Mouse (Mus musculus) CH12.LX (cell line): ENCODE data around the gene Fam120c. TPM values are rescaled to one million over a fixed set of nuclear protein-coding genes. Genes with fewer than 3 reads are reported as not detected.
A peak's percentile ranks its signal among the peaks of the same experiment; 100 is the strongest.

Experiments used
- DNase-seq: peaks from one replicate; pipeline ENCODE4 v3.0.0-alpha.2; 2013; ENCODE audit errors: extremely low read depth
- H3K27ac ChIP-seq: 2 replicates; pipeline ENCODE4 v1.5.1; 2012; ENCODE audit warnings: low read depth, mild to moderate bottlenecking, control low read depth, moderate library complexity; ENCODE audit not compliant: insufficient read depth
- H3K27me3 ChIP-seq: replicated peaks from 2 replicates; pipeline ENCODE3; 2012; ENCODE audit warnings: inconsistent platforms
- H3K36me3 ChIP-seq, 2 experiments: replicated peaks in 1 of 2; 2 replicates each; pipeline versions ENCODE3 to v1.6.1; 2012; ENCODE audit warnings: inconsistent platforms in 1 of 2, low read length in 1 of 2, mild to moderate bottlenecking in 1 of 2, mixed read lengths in 1 of 2, moderate library complexity in 1 of 2; ENCODE audit not compliant: control insufficient read depth in 1 of 2, insufficient read depth in 1 of 2
- H3K4me1 ChIP-seq, 2 experiments: 2 replicates each; pipeline ENCODE4 v1.6.1; 2012; ENCODE audit warnings: inconsistent platforms in 1 of 2, moderate library complexity in 1 of 2; ENCODE audit not compliant: insufficient read depth in 2 of 2, control insufficient read depth in 1 of 2
- H3K4me2 ChIP-seq: 2 replicates; pipeline ENCODE4 v1.6.1; 2012; ENCODE audit warnings: low read depth, mild to moderate bottlenecking, control low read depth; ENCODE audit not compliant: poor library complexity, insufficient read depth, severe bottlenecking
- H3K4me3 ChIP-seq, 3 experiments: fragments of 150-350 bp in 1 of 3; sonication (generic) in 1 of 3; replicated peaks in 1 of 3; 2 replicates each; pipeline versions ENCODE3 to v1.5.1; 2011 to 2012; ENCODE audit warnings: low read depth in 2 of 3, low read length in 2 of 3, mild to moderate bottlenecking in 2 of 3, moderate library complexity in 2 of 3, control low read depth in 1 of 3, improper control_type of control experiment in 1 of 3, inconsistent platforms in 1 of 3, mixed read lengths in 1 of 3; ENCODE audit not compliant: poor library complexity in 1 of 3
- H3K79me2 ChIP-seq: replicated peaks from 2 replicates; pipeline ENCODE4 v1.6.1; 2012; ENCODE audit warnings: mild to moderate bottlenecking, moderate library complexity; ENCODE audit not compliant: control insufficient read depth, poor library complexity, insufficient read depth, severe bottlenecking; ENCODE audit errors: extremely low read depth
- H3K9ac ChIP-seq: 2 replicates; pipeline ENCODE4 v1.6.1; 2012; ENCODE audit warnings: low read depth, mild to moderate bottlenecking, control low read depth, moderate library complexity; ENCODE audit not compliant: insufficient read depth
- H3K9me3 ChIP-seq: replicated peaks from 2 replicates; pipeline ENCODE3; 2012; ENCODE audit warnings: low read length, inconsistent platforms, mixed read lengths
- BHLHE40 ChIP-seq: IDR thresholded peaks from 2 replicates; pipeline ENCODE4 v1.6.1; 2011; ENCODE audit warnings: mild to moderate bottlenecking, low read depth, low read length, improper control_type of control experiment
- CHD1 ChIP-seq: IDR thresholded peaks from 2 replicates; pipeline ENCODE4 v1.6.1; 2012; ENCODE audit warnings: low read depth, low read length, improper control_type of control experiment, inconsistent platforms
- CHD2 ChIP-seq: IDR thresholded peaks from 2 replicates; pipeline ENCODE4 v1.6.1; 2011; ENCODE audit warnings: low read length, improper control_type of control experiment
- CTCF ChIP-seq, 2 experiments: IDR thresholded peaks in 1 of 2; conservative IDR thresholded peaks in 1 of 2; 2 replicates each; pipeline ENCODE4 v1.5.1; 2011 to 2012; ENCODE audit warnings: low read depth in 2 of 2, low read length in 2 of 2, improper control_type of control experiment in 1 of 2, inconsistent platforms in 1 of 2, mild to moderate bottlenecking in 1 of 2, moderate library complexity in 1 of 2
- ELF1 ChIP-seq: IDR thresholded peaks from 2 replicates; pipeline ENCODE4 v1.6.1; 2014; ENCODE audit warnings: low read depth, mild to moderate bottlenecking, inconsistent platforms, low read length, improper control_type of control experiment
- ETS1 ChIP-seq: conservative IDR thresholded peaks from 2 replicates; pipeline ENCODE4 v1.6.1; 2012; ENCODE audit warnings: low read depth, mild to moderate bottlenecking, inconsistent platforms, low read length, improper control_type of control experiment, moderate library complexity
- GABPA ChIP-seq: IDR thresholded peaks from 2 replicates; pipeline ENCODE4 v1.6.1; 2012; ENCODE audit warnings: low read depth, low read length, improper control_type of control experiment, inconsistent platforms; ENCODE audit not compliant: insufficient replicate concordance
- HCFC1 ChIP-seq: IDR thresholded peaks from 2 replicates; pipeline ENCODE4 v1.6.1; 2012; ENCODE audit warnings: low read depth, mild to moderate bottlenecking, inconsistent platforms, low read length, improper control_type of control experiment
- JUN ChIP-seq: IDR thresholded peaks from 2 replicates; pipeline ENCODE4 v1.6.1; 2011; ENCODE audit warnings: low read depth, mild to moderate bottlenecking, low read length, improper control_type of control experiment, moderate library complexity; ENCODE audit not compliant: insufficient read depth
- JUND ChIP-seq: conservative IDR thresholded peaks from 2 replicates; pipeline ENCODE4 v1.6.1; 2011; ENCODE audit warnings: low read depth, low read length, improper control_type of control experiment
- KAT2A ChIP-seq: IDR thresholded peaks from 2 replicates; pipeline ENCODE4 v1.6.1; 2012; ENCODE audit warnings: low read length, improper control_type of control experiment, inconsistent platforms; ENCODE audit not compliant: insufficient replicate concordance
- MAFK ChIP-seq: IDR thresholded peaks from 2 replicates; pipeline ENCODE4 v1.6.1; 2011; ENCODE audit warnings: low read length, improper control_type of control experiment; ENCODE audit not compliant: insufficient replicate concordance
- MAX ChIP-seq: IDR thresholded peaks from 2 replicates; pipeline ENCODE4 v1.6.1; 2011; ENCODE audit warnings: low read length, improper control_type of control experiment
- MXI1 ChIP-seq: IDR thresholded peaks from 2 replicates; pipeline ENCODE4 v1.6.1; 2011; ENCODE audit warnings: mild to moderate bottlenecking, low read depth, low read length, improper control_type of control experiment
- MYC ChIP-seq: IDR thresholded peaks from 2 replicates; pipeline ENCODE4 v1.6.1; 2011; ENCODE audit warnings: low read depth, mild to moderate bottlenecking, improper control_type of control experiment, low read length
- NELFE ChIP-seq: IDR thresholded peaks from 2 replicates; pipeline ENCODE4 v1.6.1; 2011; ENCODE audit warnings: low read depth, low read length, improper control_type of control experiment
- NRF1 ChIP-seq: IDR thresholded peaks from 2 replicates; pipeline ENCODE4 v1.6.1; 2014; ENCODE audit warnings: low read depth, mild to moderate bottlenecking, inconsistent platforms, low read length, improper control_type of control experiment, moderate library complexity
- POLR2A ChIP-seq: IDR thresholded peaks from 2 replicates; pipeline ENCODE4 v1.6.1; 2011; ENCODE audit warnings: low read depth, mild to moderate bottlenecking, improper control_type of control experiment, low read length
- RAD21 ChIP-seq: IDR thresholded peaks from 2 replicates; pipeline ENCODE4 v1.6.1; 2011; ENCODE audit warnings: low read depth, mild to moderate bottlenecking, low read length, improper control_type of control experiment, moderate library complexity
- SIN3A ChIP-seq: IDR thresholded peaks from 2 replicates; pipeline ENCODE4 v1.6.1; 2012; ENCODE audit warnings: low read length, improper control_type of control experiment, inconsistent platforms
- TBP ChIP-seq: conservative IDR thresholded peaks from 2 replicates; pipeline ENCODE4 v1.6.1; 2011; ENCODE audit warnings: low read depth, low read length, improper control_type of control experiment
- TCF12 ChIP-seq: IDR thresholded peaks from 2 replicates; pipeline ENCODE4 v1.6.1; 2014; ENCODE audit warnings: low read depth, mild to moderate bottlenecking, inconsistent platforms, low read length, improper control_type of control experiment
- USF1 ChIP-seq: IDR thresholded peaks from 2 replicates; pipeline ENCODE4 v1.6.1; 2014; ENCODE audit warnings: low read depth, mild to moderate bottlenecking, inconsistent platforms, low read length, improper control_type of control experiment
- USF2 ChIP-seq: conservative IDR thresholded peaks from 2 replicates; pipeline ENCODE4 v1.6.1; 2011; ENCODE audit warnings: low read depth, low read length, improper control_type of control experiment
- ZMIZ1 ChIP-seq: IDR thresholded peaks from 2 replicates; pipeline ENCODE4 v1.6.1; 2012; ENCODE audit warnings: low read depth, mild to moderate bottlenecking, inconsistent platforms, low read length, improper control_type of control experiment
- dilution Hi-C: fragments of 300-500 bp; cut with MboI; formaldehyde crosslinking; loops from 2 replicates; pipeline ENCODE4 v1.14.3; 2020; ENCODE audit warnings: low sequenced_read_pairs; ENCODE audit not compliant: extremely low pct_unique_long_range_greater_than_20kb, extremely low pct_ligation_motif_present
- in situ Hi-C: fragments of 300-500 bp; cut with MboI; formaldehyde crosslinking; loops from 3 replicates; pipeline ENCODE4 v1.14.3; 2019; ENCODE audit warnings: low sequenced_read_pairs, low pct_ligation_motif_present, low pct_unique_long_range_greater_than_20kb, mixed read lengths
- polyA plus RNA-seq: library from polyadenylated mRNA; unstranded; fragments of >175 nt; gene quantifications from 2 replicates; pipeline ENCODE4 v1.2.1, GENCODE M21; 2012; ENCODE audit warnings: low read depth; ENCODE audit not compliant: insufficient read length
- total RNA-seq, 2 experiments: library from RNA; depleted of rRNA; stranded (reverse); fragments of 300-350 nt in 1 of 2; fragments of >200 nt in 1 of 2; gene quantifications; 2 replicates each; pipeline ENCODE4 v1.2.3; 2012 to 2014

The Fam120c gene
- total and polyA plus RNA-seq, 3 experiments = 0.20 to 1.4 (median 0.67) TPM

DNA sequence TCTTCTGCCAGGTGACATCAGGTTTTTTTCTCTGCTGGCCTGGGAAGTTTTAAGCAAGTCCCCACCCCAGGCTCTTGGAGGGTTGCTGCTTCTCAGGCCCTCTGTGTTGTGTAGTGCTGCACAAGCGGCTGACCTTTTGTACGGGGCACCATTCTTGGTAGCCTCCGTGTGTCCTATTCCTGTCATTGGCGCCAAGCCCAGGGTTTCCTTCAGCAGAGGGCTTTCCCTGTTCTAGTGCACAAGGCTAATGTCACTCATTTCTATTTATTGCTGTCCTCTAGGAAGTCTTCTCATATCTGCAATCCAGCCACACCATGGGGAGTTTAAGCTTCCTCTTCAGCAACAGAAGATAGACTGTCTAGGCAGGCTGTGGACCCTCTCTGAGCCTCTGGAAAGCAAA is 6.2 kb upstream of the Fam120c start:
- H3K4me3 ChIP-seq = no peak overlapping the region
- no peaks in the 10 kb centered on the region for H3K79me2 ChIP-seq
- H3K36me3 ChIP-seq = no peaks in the 10 kb centered on the region
- dilution Hi-C loops (no loop called here), in situ Hi-C loops (no loop called here)
- no peaks in the 10 kb centered on the region for H3K9me3 ChIP-seq
- no peak overlapping the region for H3K27ac ChIP-seq
- H3K27me3 ChIP-seq = no peaks in the 10 kb centered on the region
- DNase-seq = no peak
- no peak overlapping the region for H3K9ac ChIP-seq
- H3K4me2 ChIP-seq = no peak overlapping the region
- no peaks in the 10 kb centered on the region for H3K4me1 ChIP-seq
- no peak for TF ChIP-seq BHLHE40
- no peak for TF ChIP-seq MAX
- TF ChIP-seq TCF12 = no peak
- no peak for TF ChIP-seq CTCF (conservative IDR thresholded peaks at IDR 0.05 in 1 of 2, IDR thresholded peaks at IDR 0.05 in 1 of 2; ENCODE audit: low read depth in 2 of 2, low read length in 2 of 2)
- TF ChIP-seq CHD2 = no peak
- no peak for TF ChIP-seq ETS1
- TF ChIP-seq USF2 = no peak
- no peak for TF ChIP-seq USF1
- TF ChIP-seq MXI1 = no peak
- TF ChIP-seq RAD21 = no peak

DNA sequence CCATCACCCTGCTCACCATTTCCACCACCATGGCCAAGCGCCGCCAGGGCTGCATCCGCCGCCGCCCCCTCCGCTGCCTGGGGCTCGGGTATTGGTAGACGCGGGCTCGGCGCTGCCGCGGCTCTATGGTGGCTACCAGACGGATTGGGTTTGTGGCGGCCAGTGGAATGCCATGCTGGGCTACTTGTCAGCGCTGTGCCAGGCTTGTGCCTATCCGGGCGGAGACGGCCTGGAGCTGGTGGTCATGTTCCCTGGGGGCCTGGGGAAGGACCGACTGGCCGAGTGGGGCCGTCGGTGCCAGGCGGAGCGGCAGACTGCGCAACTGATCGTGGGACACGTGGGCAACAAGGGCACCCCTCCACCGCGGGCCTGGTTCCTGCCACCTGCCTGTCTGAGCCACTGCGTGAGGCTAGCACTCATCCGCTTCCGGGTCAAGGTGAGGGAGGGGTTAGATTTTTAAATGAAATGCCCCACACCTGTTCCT is 568 bp downstream of the Fam120c start:
- peaks cover 3 to 4% of the 10 kb centered on the region in 2 experiments for H3K36me3 ChIP-seq
- H3K4me1 ChIP-seq = peaks cover 0 to 7% of the 10 kb centered on the region in 2 experiments; a peak in 1 of 4 replicates
- H3K9me3 ChIP-seq = no peaks in the 10 kb centered on the region
- peak overlapping the region; percentile 64 to 81 (median 75) for H3K4me3 ChIP-seq
- H3K79me2 ChIP-seq = peaks cover 23% of the 10 kb centered on the region
- peak overlapping the region; percentile 65 for H3K9ac ChIP-seq
- no peaks in the 10 kb centered on the region for H3K27me3 ChIP-seq
- dilution Hi-C loops (no loop called here), in situ Hi-C loops (no loop called here)
- peak overlapping the region; percentile 82; the same call in 1 of the 2 replicates for H3K4me2 ChIP-seq
- 0 out of 2 replicates have a peak, but pooled peaks have one; percentile 15 for TF ChIP-seq CHD2
- peak; percentile 59; the same call in 1 of the 2 replicates for TF ChIP-seq ELF1
- TF ChIP-seq GABPA = no peak
- TF ChIP-seq KAT2A = no peak
- TF ChIP-seq POLR2A = peak; percentile 61
- peak; percentile 77 for TF ChIP-seq MYC
- TF ChIP-seq CHD1 = no peak
- peak; percentile 63 for TF ChIP-seq SIN3A
- no peak; the same call in 1 of the 2 replicates for TF ChIP-seq USF1
- 0 out of 2 replicates have a peak, but pooled peaks have one; percentile 31 for TF ChIP-seq ZMIZ1
- 0 out of 2 replicates have a peak, but pooled peaks have one; percentile 13 for TF ChIP-seq TCF12
- 0 out of 2 replicates have a peak, but pooled peaks have one; percentile 36 for TF ChIP-seq NELFE
- no peak for TF ChIP-seq JUND
- TF ChIP-seq BHLHE40 = no peak
- no peak for TF ChIP-seq ETS1
- no peak for TF ChIP-seq RAD21
- no peak for TF ChIP-seq MAFK
- no peak for TF ChIP-seq CTCF (conservative IDR thresholded peaks at IDR 0.05 in 1 of 2, IDR thresholded peaks at IDR 0.05 in 1 of 2; ENCODE audit: low read depth in 2 of 2, low read length in 2 of 2)
- TF ChIP-seq NRF1 = no peak
- 0 out of 2 replicates have a peak, but pooled peaks have one; percentile 40 for TF ChIP-seq TBP
- TF ChIP-seq JUN = no peak
- peak; percentile 67; the same call in 1 of the 2 replicates for TF ChIP-seq MXI1
- peak; percentile 70 for TF ChIP-seq HCFC1
- TF ChIP-seq MAX = peak; percentile 73
- DNase-seq = peak; percentile 47
- peak overlapping the region; percentile 73 for H3K27ac ChIP-seq
